Mouse (Mus musculus): ENCODE results near the gene Mrpl44.

Gene Mrpl44

DNA sequence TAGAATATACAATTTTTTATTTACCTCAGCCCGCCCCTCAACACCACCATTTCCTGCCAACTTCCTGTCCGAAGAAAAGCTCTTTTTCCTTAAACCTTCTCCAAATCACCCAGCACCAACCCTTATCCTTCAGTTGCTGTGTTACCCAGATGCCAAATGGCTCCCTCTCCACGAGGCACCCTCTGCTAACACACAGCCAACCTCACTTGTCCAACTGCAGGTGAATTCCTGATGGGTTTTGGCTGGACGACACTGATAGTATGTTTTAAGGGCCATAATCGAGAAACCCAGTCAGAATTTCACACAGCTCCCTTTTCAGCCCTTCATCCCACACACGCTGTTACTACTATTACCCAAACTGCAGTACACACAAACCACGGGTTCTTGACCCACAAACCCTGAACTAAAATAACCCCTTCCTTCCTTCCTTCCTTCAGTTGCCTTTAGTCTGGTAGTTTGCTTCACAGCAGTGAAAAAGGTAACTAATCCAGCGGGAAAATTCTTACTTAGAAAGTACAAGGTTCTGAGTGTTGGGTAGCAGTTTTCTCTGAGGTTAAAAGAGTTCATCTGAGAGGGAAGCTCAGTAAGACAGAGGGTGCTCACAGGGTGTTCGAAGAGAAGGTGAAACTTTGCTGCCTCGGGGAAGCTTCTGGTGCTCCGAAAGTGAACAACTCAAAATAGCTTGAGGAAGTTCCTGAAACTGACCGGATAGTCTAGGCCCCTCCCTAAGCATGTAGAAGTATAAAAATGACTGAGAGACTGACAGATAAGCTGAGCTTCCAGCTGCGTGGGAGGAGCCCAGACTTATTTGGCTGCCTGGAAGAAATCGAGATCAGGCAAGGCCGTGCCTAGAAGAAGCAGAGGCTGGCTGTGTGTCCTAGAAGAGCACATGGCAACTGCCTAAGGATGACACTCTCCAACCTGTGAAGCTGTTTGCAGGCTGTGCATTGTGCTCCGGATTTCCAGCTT, 13.3 kb upstream of the Mrpl44 start:
- peak; percentile 16; the same call in 1 of the 2 replicates for ATAC-seq (ENCODE audit: low TSS enrichment)

GRCm38 (mm10) chr1:79764031-79764430, 11.8 kb upstream of the Mrpl44 start:
- no peak for ATAC-seq (ENCODE audit: low TSS enrichment)

GRCm38 (mm10) chr1:79764483-79764882, 11.3 kb upstream of the Mrpl44 start:
- no peak for ATAC-seq (ENCODE audit: low TSS enrichment)

DNA sequence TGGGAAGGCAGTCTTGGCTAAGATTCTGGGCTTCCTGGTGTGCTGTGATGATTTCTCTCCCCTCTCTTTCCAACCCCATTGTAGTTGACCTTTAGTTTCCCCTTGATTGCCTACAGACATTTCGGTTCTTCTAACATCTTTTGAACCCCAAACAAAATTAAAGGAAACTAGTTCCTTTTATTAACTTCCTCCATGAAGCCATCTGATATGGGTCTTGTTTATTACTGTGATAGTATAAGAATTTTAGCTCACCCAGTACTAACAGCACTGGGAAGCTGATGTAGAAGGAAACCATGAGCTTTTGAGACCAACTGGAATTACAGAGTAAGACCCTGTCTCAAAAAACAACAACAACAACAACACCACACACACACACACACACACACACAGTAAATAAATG, 7.6 kb upstream of the Mrpl44 start:
- ATAC-seq (ENCODE audit: low TSS enrichment), result no peak

GRCm38 (mm10) chr1:79774164-79774780, 1.5 kb upstream of the Mrpl44 start:
- ATAC-seq (ENCODE audit: low TSS enrichment), result no peak

GRCm38 (mm10) chr1:79778011-79778410, 2.2 kb downstream of the Mrpl44 start:
- ATAC-seq (ENCODE audit: low TSS enrichment), result no peak

GRCm38 (mm10) chr1:79782433-79782832, 6.6 kb downstream of the Mrpl44 start:
- ATAC-seq (ENCODE audit: low TSS enrichment), result peak; percentile 26; the same call in 1 of the 2 replicates

DNA sequence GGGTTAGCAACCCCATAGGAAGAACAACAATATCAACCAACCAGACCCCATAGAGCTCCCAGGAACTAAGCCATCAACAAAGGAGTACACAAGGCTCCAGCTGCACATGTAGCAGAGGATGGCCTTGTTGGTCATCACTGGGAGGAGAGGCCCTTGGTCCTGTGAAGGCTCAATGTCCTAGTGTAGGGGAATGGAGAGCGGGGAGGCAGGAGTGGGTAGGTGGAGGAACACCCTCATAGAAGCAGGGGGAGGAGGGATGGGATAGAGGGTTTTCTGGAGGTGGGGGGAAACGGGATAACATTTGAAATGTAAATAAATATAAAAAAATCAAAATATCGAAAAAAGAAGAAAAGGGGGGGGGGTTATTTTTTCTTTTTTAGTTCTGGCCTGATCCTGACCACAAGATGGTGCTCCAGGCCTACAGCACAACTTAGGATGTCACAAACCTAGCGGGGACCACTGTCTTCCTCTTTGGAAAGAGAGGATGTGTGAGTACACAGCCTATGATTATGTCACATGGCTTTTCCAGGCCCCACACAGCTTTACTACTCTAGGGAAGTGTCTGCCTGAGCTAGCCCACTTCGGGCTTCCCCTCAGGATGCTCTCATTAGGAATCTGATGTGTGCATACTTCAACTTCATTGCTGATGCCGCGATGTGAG, 10.6 kb downstream of the Mrpl44 start:
- ATAC-seq (ENCODE audit: low TSS enrichment), result peak; percentile 79

GRCm38 (mm10) chr1:79797084-79797483, 21.3 kb downstream of the Mrpl44 start:
- no peak for ATAC-seq (ENCODE audit: low TSS enrichment)

- no peak for ATAC-seq (ENCODE audit: low TSS enrichment)
Observed at GRCm38 (mm10) chr1:79802858-79803427, 27.1 kb downstream of the Mrpl44 start.

DNA sequence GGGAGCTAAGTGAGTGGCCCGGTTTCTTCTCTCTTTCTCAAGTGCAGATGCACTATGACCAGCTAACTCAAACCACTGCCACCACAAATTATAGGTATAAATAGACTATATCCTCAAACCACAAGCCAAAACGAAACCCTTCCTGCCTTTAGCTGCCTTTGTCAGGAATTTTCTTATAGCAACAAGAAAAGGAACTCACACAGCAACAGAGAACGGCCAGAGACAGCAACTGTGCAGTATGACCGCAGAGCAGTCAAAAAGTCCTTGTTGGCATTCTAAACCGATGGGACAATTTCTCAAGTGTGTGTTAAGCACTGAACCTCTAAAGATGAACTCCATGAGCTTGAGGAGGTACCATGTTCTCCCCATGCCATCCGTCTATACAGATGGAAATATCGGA, 27.8 kb downstream of the Mrpl44 start:
- no peak for ATAC-seq (ENCODE audit: low TSS enrichment)

DNA sequence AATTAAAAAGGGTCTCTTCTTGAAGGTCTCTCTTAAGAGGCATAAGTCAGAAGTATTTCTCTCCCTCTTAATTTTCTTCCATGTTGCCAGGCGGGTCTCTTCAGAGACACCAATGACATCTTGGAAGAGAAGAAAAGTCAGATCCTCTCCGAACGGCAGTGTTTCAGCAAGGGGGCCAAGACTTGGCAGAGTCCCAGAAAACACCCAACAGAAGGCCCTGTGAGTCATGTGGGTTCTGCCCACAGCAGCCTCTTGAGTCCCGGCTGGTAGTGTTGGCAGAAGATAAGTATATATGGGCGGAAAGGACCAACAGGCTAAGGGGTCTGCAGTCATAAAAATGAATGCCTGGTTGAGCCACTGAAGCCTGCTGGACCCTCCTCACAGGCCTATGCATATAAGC, 31.0 kb downstream of the Mrpl44 start:
- no peak for ATAC-seq (ENCODE audit: low TSS enrichment)

DNA sequence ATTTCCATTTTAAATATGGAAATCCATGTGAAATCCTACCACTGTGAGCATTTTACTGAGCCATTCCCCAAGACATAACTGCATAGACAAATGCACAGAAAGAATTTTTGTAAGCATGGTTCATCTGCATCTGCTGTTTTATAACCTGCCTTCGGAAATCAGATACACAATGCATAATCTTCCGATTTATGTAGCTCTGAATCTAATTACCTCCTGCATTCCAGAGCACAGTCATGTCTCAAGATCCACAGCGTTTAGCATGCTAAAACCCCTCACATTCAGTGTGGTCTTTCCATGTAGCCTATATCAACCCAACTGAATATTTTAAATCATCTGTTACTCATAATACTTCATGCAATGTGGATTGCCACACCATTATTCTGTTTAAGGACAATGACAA, 33.6 kb downstream of the Mrpl44 start:
- ATAC-seq (ENCODE audit: low TSS enrichment), result peak; percentile 57; the same call in 1 of the 2 replicates

GRCm38 (mm10) chr1:79815446-79815845, 39.6 kb downstream of the Mrpl44 start:
- no peak for ATAC-seq (ENCODE audit: low TSS enrichment)

GRCm38 (mm10) chr1:79819296-79819879, 43.6 kb downstream of the Mrpl44 start:
- peak; percentile 32; the same call in 1 of the 2 replicates for ATAC-seq (ENCODE audit: low TSS enrichment)

DNA sequence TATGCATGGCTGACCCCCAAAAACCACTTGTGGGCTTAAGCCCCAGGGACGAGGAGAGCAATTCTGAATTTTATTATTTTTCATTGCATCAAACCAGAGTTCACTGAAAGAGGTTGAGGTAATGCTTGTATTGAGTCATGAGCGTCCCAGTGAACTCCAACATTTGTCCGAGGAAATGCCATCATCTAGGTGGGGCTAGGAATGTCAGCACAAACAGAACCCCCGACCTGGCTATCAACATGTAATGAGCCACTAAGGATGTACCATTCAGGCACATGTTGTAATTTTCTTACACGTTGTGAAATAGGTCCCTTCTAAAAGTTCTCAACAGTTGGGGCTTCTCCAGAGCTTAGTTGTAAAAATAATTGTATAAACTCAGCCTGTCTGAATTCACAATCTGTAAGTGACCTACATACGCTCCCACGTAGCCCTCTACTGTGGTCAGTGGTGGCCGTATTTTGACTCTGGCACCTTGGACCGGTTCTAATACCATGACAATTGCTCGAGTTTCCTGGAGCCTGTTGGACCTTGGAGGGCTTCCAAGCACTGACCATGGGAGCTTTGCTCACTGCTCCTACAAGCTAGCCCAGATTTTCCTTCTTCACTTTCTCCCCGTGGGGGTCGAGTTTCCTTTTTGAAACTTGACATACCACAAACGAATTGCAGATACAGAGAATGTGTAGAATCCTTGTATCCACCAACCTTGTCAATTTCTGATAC, 47.1 kb downstream of the Mrpl44 start:
- 0 out of 2 replicates have a peak, but pooled peaks have one; percentile 11 for ATAC-seq (ENCODE audit: low TSS enrichment)

- ATAC-seq (ENCODE audit: low TSS enrichment), result peak; percentile 82
Observed at GRCm38 (mm10) chr1:79823951-79824633, 48.3 kb downstream of the Mrpl44 start.
